Mouse (Mus musculus): Measurements from ENCODE around the gene Dusp8.

The Dusp8 gene

GRCm38 (mm10) chr7:142050536-142050935, 45.1 kb downstream of the Dusp8 start:
- DNase-seq (ENCODE audit: low spot score in 2 of 2): no peak

- no peak for DNase-seq (ENCODE audit: low spot score in 2 of 2)
Measured at GRCm38 (mm10) chr7:142045932-142046331, 49.7 kb downstream of the Dusp8 start.

- no peak for DNase-seq (ENCODE audit: low spot score in 2 of 2)
Measured at GRCm38 (mm10) chr7:142045344-142045743, 50.3 kb downstream of the Dusp8 start.

- DNase-seq (ENCODE audit: low spot score in 2 of 2): no peak
Measured at GRCm38 (mm10) chr7:142040756-142041155, 54.9 kb downstream of the Dusp8 start.

GRCm38 (mm10) chr7:142037553-142038170, 58.0 kb downstream of the Dusp8 start:
- peak in 1 of 2 experiments; percentile 21 for DNase-seq (ENCODE audit: low spot score in 2 of 2)

GRCm38 (mm10) chr7:142035048-142035811, 60.4 kb downstream of the Dusp8 start:
- no peak for DNase-seq (ENCODE audit: low spot score in 2 of 2)

GRCm38 (mm10) chr7:142034198-142034597, 61.4 kb downstream of the Dusp8 start:
- no peak for DNase-seq (ENCODE audit: low spot score in 2 of 2)

- no peak for DNase-seq (ENCODE audit: low spot score in 2 of 2)
Measured at GRCm38 (mm10) chr7:142030073-142030472, 65.6 kb downstream of the Dusp8 start.

Data from frontal cortex, postnatal 25 days (tissue).